Mouse (Mus musculus): ENCODE measurements around the gene Pik3ap1. TPM values are rescaled to one million over a fixed set of nuclear protein-coding genes. Genes with fewer than 3 reads are reported as not detected.

Gene Pik3ap1
- polyA plus RNA-seq, 1 experiment from 2014 or later, result 1.6 TPM

- Histone ChIP-seq H3K4me3 (ENCODE audit: low read length) (no peak overlapping the region), H3K4me2 (replicated peaks; ENCODE audit: low read depth, low read length) (no peak overlapping the region), H3K27me3 (ENCODE audit: control insufficient read depth, insufficient read depth, low read length) (no peaks in the 10 kb centered on the region), H3K27ac (ENCODE audit: low read depth, low read length) (no peak overlapping the region), H3K36me3 (ENCODE audit: control insufficient read depth, insufficient read depth, low read length) (no peaks in the 10 kb centered on the region), H3K4me1 (ENCODE audit: control insufficient read depth, insufficient read depth, low read length) (no peaks in the 10 kb centered on the region), H3K9me3 (ENCODE audit: control insufficient read depth, low read length) (no peaks in the 10 kb centered on the region), H3K9ac (ENCODE audit: low read depth, low read length) (no peak overlapping the region)
- ATAC-seq (ENCODE audit: low FRiP score, low TSS enrichment), result no peak
- WGBS, result 8% methylated on average over 2 of the region's 2 CpGs
Observed at GRCm38 (mm10) chr19:41360459-41360858, 24.4 kb downstream of the Pik3ap1 start.

- no peak overlapping the region for H3K4me3 ChIP-seq (ENCODE audit: low read length)
- ATAC-seq (ENCODE audit: low FRiP score, low TSS enrichment), result no peak
Observed at GRCm38 (mm10) chr19:41354287-41354951, 30.5 kb downstream of the Pik3ap1 start.

DNA sequence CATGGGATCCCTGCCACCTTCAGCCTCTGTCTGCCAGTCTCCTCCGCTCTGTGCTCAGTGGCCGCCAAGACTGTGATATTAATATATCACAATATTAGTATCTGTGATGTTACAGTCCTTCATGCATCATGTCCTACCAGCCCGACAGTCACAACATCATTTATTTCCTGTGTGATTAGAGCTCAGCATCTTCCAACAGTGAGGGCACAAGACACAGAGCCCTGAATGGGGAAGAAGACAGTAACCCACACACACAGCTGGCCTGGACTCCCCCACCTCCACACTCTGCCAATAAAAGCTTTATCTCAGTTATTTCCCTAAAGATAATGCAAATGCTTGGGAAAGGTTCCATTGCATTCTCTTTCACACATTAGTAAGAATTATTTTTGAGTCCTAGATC is 35.3 kb downstream of the Pik3ap1 start:
- no peak for ATAC-seq (ENCODE audit: low FRiP score, low TSS enrichment)
- WGBS, result 94% methylated on average over 3 of the region's 3 CpGs
- H3K27me3 ChIP-seq (ENCODE audit: control insufficient read depth, insufficient read depth, low read length), result no peaks in the 10 kb centered on the region

More at GRCm38 (mm10) chr19:41354287-41354951, 30.5 kb downstream of the Pik3ap1 start:
- 87% methylated on average over 17 of the region's 17 CpGs for WGBS
- Histone ChIP-seq H3K27me3 (ENCODE audit: control insufficient read depth, insufficient read depth, low read length) (no peaks in the 10 kb centered on the region), H3K9me3 (ENCODE audit: control insufficient read depth, low read length) (no peaks in the 10 kb centered on the region), H3K4me2 (replicated peaks; ENCODE audit: low read depth, low read length) (no peak overlapping the region), H3K9ac (ENCODE audit: low read depth, low read length) (no peak overlapping the region), H3K36me3 (ENCODE audit: control insufficient read depth, insufficient read depth, low read length) (no peaks in the 10 kb centered on the region), H3K27ac (ENCODE audit: low read depth, low read length) (no peak overlapping the region), H3K4me1 (ENCODE audit: control insufficient read depth, insufficient read depth, low read length) (no peaks in the 10 kb centered on the region)

GRCm38 (mm10) chr19:41348161-41348560 is 36.7 kb downstream of the Pik3ap1 start:
- Histone ChIP-seq H3K27ac (ENCODE audit: low read depth, low read length) (no peak overlapping the region), H3K4me3 (ENCODE audit: low read length) (no peak overlapping the region), H3K36me3 (ENCODE audit: control insufficient read depth, insufficient read depth, low read length) (no peaks in the 10 kb centered on the region), H3K9me3 (ENCODE audit: control insufficient read depth, low read length) (no peaks in the 10 kb centered on the region), H3K27me3 (ENCODE audit: control insufficient read depth, insufficient read depth, low read length) (no peaks in the 10 kb centered on the region), H3K9ac (ENCODE audit: low read depth, low read length) (no peak overlapping the region), H3K4me2 (replicated peaks; ENCODE audit: low read depth, low read length) (no peak overlapping the region), H3K4me1 (ENCODE audit: control insufficient read depth, insufficient read depth, low read length) (no peaks in the 10 kb centered on the region)
- ATAC-seq (ENCODE audit: low FRiP score, low TSS enrichment), result no peak
- 92% methylated on average over 3 of the region's 3 CpGs for WGBS

More for the DNA sequence above, 35.3 kb downstream of the Pik3ap1 start:
- Histone ChIP-seq H3K9me3 (ENCODE audit: control insufficient read depth, low read length) (no peaks in the 10 kb centered on the region), H3K27ac (ENCODE audit: low read depth, low read length) (no peak overlapping the region), H3K4me1 (ENCODE audit: control insufficient read depth, insufficient read depth, low read length) (no peaks in the 10 kb centered on the region), H3K36me3 (ENCODE audit: control insufficient read depth, insufficient read depth, low read length) (no peaks in the 10 kb centered on the region), H3K4me3 (ENCODE audit: low read length) (no peak overlapping the region), H3K4me2 (replicated peaks; ENCODE audit: low read depth, low read length) (no peak overlapping the region), H3K9ac (ENCODE audit: low read depth, low read length) (no peak overlapping the region)

- H3K9ac ChIP-seq (ENCODE audit: low read depth, low read length), result no peak overlapping the region
- H3K4me1 ChIP-seq (ENCODE audit: control insufficient read depth, insufficient read depth, low read length), result no peaks in the 10 kb centered on the region
- WGBS, result 59% methylated on average over 4 of the region's 4 CpGs
- ATAC-seq (ENCODE audit: low FRiP score, low TSS enrichment), result no peak
- H3K27ac ChIP-seq (ENCODE audit: low read depth, low read length), result no peak overlapping the region
- H3K36me3 ChIP-seq (ENCODE audit: control insufficient read depth, insufficient read depth, low read length), result no peaks in the 10 kb centered on the region
- H3K4me3 ChIP-seq (ENCODE audit: low read length), result no peak overlapping the region
- H3K4me2 ChIP-seq (replicated peaks; ENCODE audit: low read depth, low read length), result no peak overlapping the region
- H3K27me3 ChIP-seq (ENCODE audit: control insufficient read depth, insufficient read depth, low read length), result no peaks in the 10 kb centered on the region
- H3K9me3 ChIP-seq (ENCODE audit: control insufficient read depth, low read length), result no peaks in the 10 kb centered on the region
Observed at GRCm38 (mm10) chr19:41347326-41347725, 37.6 kb downstream of the Pik3ap1 start.

GRCm38 (mm10) chr19:41346099-41346850 is 38.6 kb downstream of the Pik3ap1 start:
- 62% methylated on average over 11 of the region's 11 CpGs for WGBS
- Histone ChIP-seq H3K36me3 (ENCODE audit: control insufficient read depth, insufficient read depth, low read length) (no peaks in the 10 kb centered on the region), H3K4me3 (ENCODE audit: low read length) (no peak overlapping the region), H3K27me3 (ENCODE audit: control insufficient read depth, insufficient read depth, low read length) (no peaks in the 10 kb centered on the region), H3K4me2 (replicated peaks; ENCODE audit: low read depth, low read length) (no peak overlapping the region), H3K9me3 (ENCODE audit: control insufficient read depth, low read length) (no peaks in the 10 kb centered on the region), H3K4me1 (ENCODE audit: control insufficient read depth, insufficient read depth, low read length) (no peaks in the 10 kb centered on the region), H3K27ac (ENCODE audit: low read depth, low read length) (no peak overlapping the region), H3K9ac (ENCODE audit: low read depth, low read length) (no peak overlapping the region)
- ATAC-seq (ENCODE audit: low FRiP score, low TSS enrichment), result no peak

GRCm38 (mm10) chr19:41345028-41345741 is 39.7 kb downstream of the Pik3ap1 start:
- ATAC-seq (ENCODE audit: low FRiP score, low TSS enrichment), result no peak
- no peaks in the 10 kb centered on the region for H3K9me3 ChIP-seq (ENCODE audit: control insufficient read depth, low read length)
- H3K4me1 ChIP-seq (ENCODE audit: control insufficient read depth, insufficient read depth, low read length), result no peaks in the 10 kb centered on the region
- WGBS, result 49% methylated on average over 11 of the region's 11 CpGs
- H3K4me3 ChIP-seq (ENCODE audit: low read length), result no peak overlapping the region
- H3K27ac ChIP-seq (ENCODE audit: low read depth, low read length), result peak overlapping the region; percentile 34; the same call in 1 of the 2 replicates
- no peaks in the 10 kb centered on the region for H3K36me3 ChIP-seq (ENCODE audit: control insufficient read depth, insufficient read depth, low read length)
- no peak overlapping the region for H3K4me2 ChIP-seq (replicated peaks; ENCODE audit: low read depth, low read length)
- no peak overlapping the region for H3K9ac ChIP-seq (ENCODE audit: low read depth, low read length)
- H3K27me3 ChIP-seq (ENCODE audit: control insufficient read depth, insufficient read depth, low read length), result no peaks in the 10 kb centered on the region

GRCm38 (mm10) chr19:41344666-41345027 is 40.3 kb downstream of the Pik3ap1 start:
- Histone ChIP-seq H3K4me3 (ENCODE audit: low read length) (no peak overlapping the region), H3K9me3 (ENCODE audit: control insufficient read depth, low read length) (no peaks in the 10 kb centered on the region), H3K27ac (ENCODE audit: low read depth, low read length) (no peak overlapping the region), H3K27me3 (ENCODE audit: control insufficient read depth, insufficient read depth, low read length) (no peaks in the 10 kb centered on the region), H3K36me3 (ENCODE audit: control insufficient read depth, insufficient read depth, low read length) (no peaks in the 10 kb centered on the region), H3K4me1 (ENCODE audit: control insufficient read depth, insufficient read depth, low read length) (0 out of 2 replicates have a peak, but pooled peaks cover under 1% of the 10 kb centered on the region), H3K4me2 (replicated peaks; ENCODE audit: low read depth, low read length) (no peak overlapping the region), H3K9ac (ENCODE audit: low read depth, low read length) (no peak overlapping the region)
- no peak for ATAC-seq (ENCODE audit: low FRiP score, low TSS enrichment)
- WGBS, result 78% methylated on average over 8 of the region's 8 CpGs

Measured in kidney, embryonic 14.5 days (tissue).